Mouse (Mus musculus) B cell, adult 62 days (primary cell): ENCODE data around the gene Fam196a. TPM values are rescaled to one million over a fixed set of nuclear protein-coding genes. Genes with fewer than 3 reads are reported as not detected.

ENCODE experiments used
- total RNA-seq: library from RNA; stranded (reverse); gene quantifications from 4 replicates; pipeline ENCODE4 v1.2.4, GENCODE M21; 2023

Gene Fam196a
- total RNA-seq: not detected in 4 replicates

DNA sequence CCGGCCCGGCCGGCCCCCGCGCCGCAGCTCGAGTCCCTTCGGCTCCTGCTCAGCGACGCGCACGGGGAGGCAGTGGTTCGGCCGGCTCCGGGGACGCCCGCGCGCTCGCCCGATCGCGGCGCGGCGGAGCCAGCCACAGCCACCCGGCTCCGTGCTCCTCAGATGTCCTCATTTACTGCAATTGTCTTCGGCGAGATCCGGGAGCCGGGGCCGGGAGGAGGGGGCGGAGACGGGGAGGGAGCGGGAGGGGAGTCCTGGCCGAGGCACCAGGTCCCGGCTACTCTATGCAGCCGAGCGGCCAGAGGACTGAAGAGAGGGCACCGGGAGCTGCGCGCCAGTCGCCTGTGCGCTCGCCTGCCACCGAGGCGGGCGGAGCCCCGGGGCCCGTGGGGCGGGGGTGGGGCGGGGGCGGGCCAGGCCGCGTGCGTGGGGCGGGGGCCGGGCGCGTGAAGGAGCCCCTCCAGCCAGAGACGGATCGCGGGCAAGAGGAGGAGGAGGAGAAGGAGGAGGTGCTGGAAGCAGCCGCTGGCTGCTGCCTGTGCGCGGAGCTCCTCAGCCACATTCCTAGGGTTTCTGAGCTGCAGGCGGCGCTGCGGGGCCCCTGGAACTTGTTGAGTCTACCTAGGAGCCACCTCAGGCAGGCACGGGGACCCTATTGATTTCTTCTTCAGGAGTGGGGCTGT is at the start of gene Fam196a:
Gene Fam196a (minus strand): TSS at position 504 of the 683 bp plus-strand sequence.

